Mouse (Mus musculus) ES-E14 (cell line): ENCODE measurements around the gene Mdm2.

ENCODE experiments used
- CHD2 ChIP-seq: IDR thresholded peaks from 2 replicates; pipeline ENCODE4 v1.6.1; 2014; ENCODE audit warnings: mild to moderate bottlenecking, low read depth, low read length, inconsistent platforms
- HCFC1 ChIP-seq: IDR thresholded peaks from 2 replicates; pipeline ENCODE4 v1.6.1; 2012; ENCODE audit warnings: low read length, inconsistent platforms, borderline replicate concordance; ENCODE audit not compliant: insufficient read depth
- MAFK ChIP-seq: IDR thresholded peaks from 2 replicates; pipeline ENCODE4 v1.6.1; 2014; ENCODE audit warnings: mild to moderate bottlenecking, low read depth, low read length, inconsistent platforms; ENCODE audit not compliant: insufficient read depth
- ZC3H11A ChIP-seq: IDR thresholded peaks from 2 replicates; pipeline ENCODE4 v1.6.1; 2012; ENCODE audit warnings: low read depth, mild to moderate bottlenecking, inconsistent platforms, low read length, borderline replicate concordance
- ZNF384 ChIP-seq: IDR thresholded peaks from 2 replicates; pipeline ENCODE4 v1.6.1; 2012; ENCODE audit warnings: low read depth, low read length, inconsistent platforms

DNA sequence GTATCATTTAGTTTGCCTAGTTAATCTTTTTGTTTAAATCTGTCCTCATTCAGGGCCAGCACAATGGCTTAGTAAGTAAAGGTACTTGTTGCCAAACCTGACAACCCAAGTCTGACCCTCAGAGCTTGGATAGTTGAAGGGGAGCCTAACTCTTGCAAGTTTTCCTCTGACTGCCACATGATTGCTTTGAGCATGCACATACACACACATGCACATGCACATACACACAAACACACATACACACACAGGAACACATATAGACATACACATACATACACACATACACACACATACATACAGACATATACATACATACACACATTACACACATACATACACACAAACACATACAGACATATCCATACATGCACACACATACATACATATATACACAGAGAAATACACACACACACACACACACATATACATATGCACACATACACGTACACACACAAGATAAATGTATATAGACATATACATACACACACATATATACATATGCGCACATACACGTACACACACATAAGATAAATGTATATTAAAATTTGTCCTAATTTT lies 14.3 kb upstream of the Mdm2 start:
- TF ChIP-seq MAFK (no peak), HCFC1 (no peak), ZNF384 (no peak), ZC3H11A (no peak), CHD2 (no peak)
